Mouse (Mus musculus) kidney, adult 10 weeks (tissue): ENCODE results near the gene Zzef1. TPM values are rescaled to one million over a fixed set of nuclear protein-coding genes. Genes with fewer than 3 reads are reported as not detected.

Experiments used
- polyA plus RNA-seq: library from polyadenylated mRNA; stranded (reverse); fragments of 350-450 nt; fragmentation: Illumina TruSeq; extraction: RNeasy Lipid Tissue Mini Kit (QIAGEN cat#74804); gene quantifications from one replicate; pipeline ENCODE4 v1.2.3, GENCODE M21; 2014; ENCODE audit warnings: low read depth, low replicate concordance

Zzef1 gene
- 11.2 TPM for polyA plus RNA-seq

DNA sequence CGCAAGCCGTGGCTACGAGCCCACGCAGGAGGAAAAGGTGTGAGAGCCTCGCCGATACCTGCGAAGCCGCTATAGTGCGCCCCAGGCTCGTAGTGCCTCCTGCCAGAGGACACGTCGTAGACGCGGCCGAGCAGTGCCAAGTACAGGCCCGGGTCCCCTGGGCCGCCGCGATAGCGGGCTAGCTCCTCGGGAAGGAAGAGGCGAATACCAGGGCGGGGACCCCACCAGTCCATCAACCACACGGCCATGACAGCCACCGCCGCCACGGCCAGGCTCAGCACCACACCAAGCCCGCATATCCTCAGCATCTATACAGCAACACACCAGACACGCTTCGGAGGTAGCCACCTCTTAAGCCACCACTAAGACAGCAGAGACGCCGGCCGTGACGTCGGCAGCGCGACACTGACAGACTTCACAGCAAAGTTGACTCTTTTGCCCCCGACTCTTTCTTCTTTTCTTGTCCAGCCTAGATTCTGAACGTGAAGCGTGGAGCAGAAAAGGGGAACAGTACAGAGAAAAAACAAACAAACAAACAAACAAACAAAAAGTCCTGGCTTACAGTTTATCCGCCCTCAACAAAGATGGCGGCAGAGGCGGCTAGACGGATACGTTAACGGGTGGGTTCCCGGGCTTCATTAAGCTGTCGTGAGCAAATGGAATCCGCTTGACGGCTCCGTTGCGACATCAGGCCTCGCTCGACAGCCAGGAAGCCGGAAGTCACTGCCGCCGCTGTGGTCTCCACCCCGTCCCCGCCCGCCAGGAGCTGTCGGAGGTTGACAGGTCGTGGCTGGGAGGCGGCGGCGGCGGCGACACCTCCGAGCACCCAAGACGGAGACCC, at the start of gene Zzef1, which contains the start of gene Cyb5d2:
TSS of gene Zzef1 (plus strand) at position 772 of the 841 bp plus-strand sequence.
TSS of gene Cyb5d2 (minus strand) at position 688 of the 841 bp plus-strand sequence.

DNA sequence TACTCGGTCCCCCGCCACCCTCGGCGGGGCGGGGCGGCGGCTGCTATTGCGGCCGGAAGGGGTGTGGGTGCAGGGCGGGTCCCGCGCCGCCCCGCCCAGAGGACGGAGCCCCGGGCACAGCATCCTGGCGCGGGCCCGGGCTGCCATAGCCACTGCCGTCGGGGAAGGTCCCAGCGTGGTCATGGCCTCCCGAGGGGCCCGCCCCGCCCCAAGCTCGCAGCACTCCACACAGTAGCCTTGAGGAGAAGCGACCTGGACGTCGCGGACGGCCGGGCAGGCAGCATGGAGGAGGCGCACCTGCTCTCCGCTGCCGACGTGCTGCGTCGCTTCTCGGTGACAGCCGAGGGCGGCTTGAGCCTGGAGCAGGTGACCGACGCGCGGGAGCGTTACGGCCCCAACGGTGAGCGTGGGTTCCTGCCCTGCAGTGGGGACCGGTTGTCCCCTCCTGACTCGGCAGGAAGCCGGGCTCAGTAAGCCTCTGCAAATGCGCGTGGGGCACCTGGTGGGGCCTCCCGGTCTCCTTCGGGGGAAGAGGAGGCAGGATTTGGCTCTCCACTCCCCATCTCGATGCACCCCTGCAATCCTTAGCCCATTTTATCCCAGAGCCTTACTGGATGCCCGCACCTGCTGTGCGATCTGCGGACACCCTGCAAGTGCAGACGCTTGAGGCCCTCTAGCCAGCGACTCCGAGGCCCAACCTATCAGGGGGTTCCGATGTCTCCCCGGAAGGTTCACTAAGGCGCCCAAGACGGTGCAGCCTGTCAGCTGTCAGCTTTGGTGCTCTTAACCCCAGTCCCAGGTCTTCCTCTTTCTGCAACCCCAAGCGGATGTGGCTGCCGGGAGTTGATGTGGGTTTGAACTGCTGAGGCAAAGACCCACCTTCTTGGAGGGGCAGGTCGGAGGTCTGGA, 165.3 kb downstream of the Zzef1 start, which contains the start of gene Atp2a3:
TSS of gene Atp2a3 (plus strand) at position 98 of the 909 bp plus-strand sequence.

Other genes with a start within 250 kb of the Zzef1 start
- gene Spns3, start 245.7 kb upstream of the Zzef1 start, polyA plus RNA-seq, result 0.73 TPM
- 115 TPM for gene Ube2g1, start 188.9 kb upstream of the Zzef1 start, polyA plus RNA-seq
- gene Ankfy1, start 106.2 kb upstream of the Zzef1 start, polyA plus RNA-seq, result 29.6 TPM
- gene Cyb5d2, start 84 bp upstream of the Zzef1 start, polyA plus RNA-seq, result 16.9 TPM
- 5.0 TPM for gene Atp2a3, start 164.9 kb downstream of the Zzef1 start, polyA plus RNA-seq
- 1.1 TPM for gene P2rx1, start 202.9 kb downstream of the Zzef1 start, polyA plus RNA-seq
- 0.16 TPM for gene Camkk1, start 222.8 kb downstream of the Zzef1 start, polyA plus RNA-seq